Mouse (Mus musculus) gastrocnemius, postnatal 10 days (tissue): ENCODE measurements around the gene Pcp4l1. TPM values are rescaled to one million over a fixed set of nuclear protein-coding genes. Genes with fewer than 3 reads are reported as not detected.

ENCODE experiments used
- DNase-seq: peaks from one replicate; pipeline ENCODE4 v3.0.0; 2021; ENCODE audit warnings: mixed read lengths
- total RNA-seq, 2 experiments: library from RNA; stranded (reverse); gene quantifications; 2 replicates each; pipeline ENCODE4 v1.2.3; 2021

Pcp4l1 gene
- total RNA-seq, 2 experiments from 2014 or later: 11.6 to 11.8 TPM

- peak; percentile 19 for DNase-seq
Measured at GRCm38 (mm10) chr1:171221281-171222193, 25.5 kb upstream of the Pcp4l1 start.

GRCm38 (mm10) chr1:171220871-171221270, 24.8 kb upstream of the Pcp4l1 start:
- DNase-seq: peak; percentile 89

- DNase-seq: no peak
Measured at GRCm38 (mm10) chr1:171216241-171216955, 20.3 kb upstream of the Pcp4l1 start.

GRCm38 (mm10) chr1:171213801-171214496, 17.9 kb upstream of the Pcp4l1 start, which contains the start of gene Nr1i3:
Gene Nr1i3, plus strand, starts transcription at chr1:171213970.
- no peak for DNase-seq

- no peak for DNase-seq
Measured at GRCm38 (mm10) chr1:171212854-171213253, 16.8 kb upstream of the Pcp4l1 start.

GRCm38 (mm10) chr1:171209409-171209808, 13.3 kb upstream of the Pcp4l1 start:
- DNase-seq: no peak

GRCm38 (mm10) chr1:171205704-171206493, 9.8 kb upstream of the Pcp4l1 start:
- DNase-seq: no peak

GRCm38 (mm10) chr1:171204249-171204644, 8.2 kb upstream of the Pcp4l1 start:
- no peak for DNase-seq

- no peak for DNase-seq
Measured at GRCm38 (mm10) chr1:171203471-171204248, 7.6 kb upstream of the Pcp4l1 start.

GRCm38 (mm10) chr1:171200769-171201168, 4.7 kb upstream of the Pcp4l1 start:
- no peak for DNase-seq

GRCm38 (mm10) chr1:171199532-171199931, 3.5 kb upstream of the Pcp4l1 start:
- no peak for DNase-seq

GRCm38 (mm10) chr1:171195046-171195822, 834 bp downstream of the Pcp4l1 start:
- no peak for DNase-seq

- DNase-seq: no peak
Measured at GRCm38 (mm10) chr1:171193911-171194830, 1.9 kb downstream of the Pcp4l1 start.

GRCm38 (mm10) chr1:171193093-171193840, 2.8 kb downstream of the Pcp4l1 start:
- no peak for DNase-seq

GRCm38 (mm10) chr1:171192283-171192682, 3.8 kb downstream of the Pcp4l1 start:
- no peak for DNase-seq

- DNase-seq: no peak
Measured at GRCm38 (mm10) chr1:171190832-171191231, 5.2 kb downstream of the Pcp4l1 start.

- DNase-seq: no peak
Measured at GRCm38 (mm10) chr1:171189476-171190114, 6.5 kb downstream of the Pcp4l1 start.

- no peak for DNase-seq
Measured at GRCm38 (mm10) chr1:171189046-171189445, 7.0 kb downstream of the Pcp4l1 start.
